Mouse (Mus musculus) forebrain, embryonic 13.5 days (tissue): ENCODE results near the gene Plcb1. TPM values are rescaled to one million over a fixed set of nuclear protein-coding genes. Genes with fewer than 3 reads are reported as not detected.
A peak's percentile ranks its signal among the peaks of the same experiment; 100 is the strongest.

ENCODE experiments used
- ATAC-seq: fragments of 200-750 bp; cut with Nextera tagmentation; 2 replicates; pipeline ENCODE4 v1.8.0; 2017
- H3K27ac ChIP-seq: fragments of 300-500 bp; sonication (generic); 2 replicates; pipeline ENCODE4 v1.5.1; 2015; ENCODE audit warnings: inconsistent platforms, mild to moderate bottlenecking, moderate library complexity
- H3K27me3 ChIP-seq: fragments of 300-500 bp; sonication (generic); 2 replicates; pipeline ENCODE4 v1.6.1; 2015; ENCODE audit warnings: mild to moderate bottlenecking, inconsistent platforms
- H3K36me3 ChIP-seq: fragments of 300-500 bp; sonication (generic); 2 replicates; pipeline ENCODE4 v1.6.1; 2015; ENCODE audit warnings: mild to moderate bottlenecking, inconsistent platforms; ENCODE audit not compliant: poor library complexity, severe bottlenecking
- H3K4me1 ChIP-seq: fragments of 300-500 bp; sonication (generic); 2 replicates; pipeline ENCODE4 v1.6.1; 2015; ENCODE audit warnings: inconsistent platforms
- H3K4me2 ChIP-seq: fragments of 300-500 bp; sonication (generic); 2 replicates; pipeline ENCODE4 v1.6.1; 2015; ENCODE audit warnings: inconsistent platforms, mild to moderate bottlenecking, moderate library complexity
- H3K4me3 ChIP-seq: fragments of 300-500 bp; sonication (generic); 2 replicates; pipeline ENCODE4 v1.5.1; 2015; ENCODE audit warnings: mild to moderate bottlenecking, inconsistent platforms
- H3K9ac ChIP-seq: fragments of 300-500 bp; sonication (generic); 2 replicates; pipeline ENCODE4 v1.6.1; 2015; ENCODE audit warnings: mild to moderate bottlenecking, inconsistent platforms
- H3K9me3 ChIP-seq: fragments of 300-500 bp; sonication (generic); replicated peaks from 2 replicates; pipeline ENCODE4 v1.6.1; 2016; ENCODE audit warnings: inconsistent platforms
- WGBS: fragments of 180-500 bp; shearing (Covaris S2); methylation state at CpG from one replicate; pipeline ENCODE4 v1.1.7; 2015; 5-methylcytosine and 5-hydroxymethylcytosine counted together
- polyA plus RNA-seq: library from polyadenylated mRNA; unstranded; fragments of >200 nt; fragmentation: Nextera tagmentation; extraction: Ambion mirVana; gene quantifications from 2 replicates; pipeline ENCODE4 v1.2.1, GENCODE M21; 2015

The Plcb1 gene
- polyA plus RNA-seq, 1 experiment from 2014 or later, result 27.3 TPM

DNA sequence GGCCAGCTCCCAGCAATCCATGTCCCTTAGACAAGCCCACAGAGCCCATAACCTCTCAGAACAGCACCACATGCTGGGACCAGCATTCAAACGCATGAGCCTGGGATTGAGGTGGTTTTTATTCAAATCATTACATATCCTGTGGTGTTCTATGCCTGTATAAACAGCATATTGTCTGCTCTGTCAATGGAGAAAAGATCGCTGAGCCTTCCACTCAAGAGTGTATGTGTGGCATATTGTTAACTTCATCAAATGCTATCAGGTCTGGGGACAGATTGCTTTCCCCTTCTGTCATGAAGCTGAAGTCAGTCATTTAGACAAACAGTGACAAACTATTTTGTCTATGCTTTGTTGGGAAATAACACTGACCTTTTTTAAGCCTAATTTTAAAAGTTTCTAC lies 322.7 kb downstream of the Plcb1 start:
- H3K4me3 ChIP-seq, result no peak overlapping the region
- no peaks in the 10 kb centered on the region for H3K27me3 ChIP-seq
- peak; percentile 30; the same call in 1 of the 2 replicates for ATAC-seq
- no peaks in the 10 kb centered on the region for H3K36me3 ChIP-seq
- no peak overlapping the region for H3K4me2 ChIP-seq
- H3K27ac ChIP-seq, result no peak overlapping the region
- peaks cover 7% of the 10 kb centered on the region; the same call in 1 of the 2 replicates for H3K4me1 ChIP-seq
- WGBS, result 34% methylated on average over 2 of the region's 2 CpGs
- no peaks in the 10 kb centered on the region for H3K9me3 ChIP-seq
- no peak overlapping the region for H3K9ac ChIP-seq

DNA sequence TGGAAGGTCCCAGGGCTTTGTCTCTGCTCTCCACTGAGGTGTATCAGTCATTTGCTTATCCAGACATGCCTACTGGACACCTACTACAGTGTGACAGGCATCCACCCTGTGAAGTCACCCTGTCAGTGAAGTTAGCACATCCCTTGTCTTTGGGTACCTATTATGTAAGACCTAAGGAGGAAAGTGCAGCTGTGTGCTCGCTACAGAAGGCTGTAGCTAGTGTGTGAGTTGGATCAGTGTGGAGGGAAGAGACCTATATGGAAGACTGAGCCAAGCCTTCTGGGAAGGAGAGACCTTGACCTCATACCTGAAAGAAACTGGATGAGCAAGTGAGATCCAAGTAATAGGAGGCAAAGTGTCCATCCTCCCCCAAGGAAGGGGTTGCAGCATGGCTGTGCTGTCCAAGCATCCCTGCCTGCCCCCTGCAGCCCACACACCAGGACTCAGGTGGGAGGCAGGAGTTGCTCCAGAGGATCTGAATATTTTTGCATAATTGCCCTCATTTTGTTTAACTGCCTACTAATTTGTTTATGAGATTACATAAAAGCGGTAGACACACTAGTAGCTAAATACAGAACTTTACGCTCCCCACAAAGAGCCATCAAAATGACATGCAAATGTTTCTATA lies 328.7 kb downstream of the Plcb1 start:
- 0 out of 2 replicates have a peak, but pooled peaks have one; percentile 52 for ATAC-seq

GRCm38 (mm10) chr2:135123057-135123456 lies 337.2 kb downstream of the Plcb1 start:
- Histone ChIP-seq H3K9ac (no peak overlapping the region), H3K4me2 (no peak overlapping the region), H3K4me3 (no peak overlapping the region), H3K4me1 (no peaks in the 10 kb centered on the region), H3K36me3 (no peaks in the 10 kb centered on the region), H3K9me3 (no peaks in the 10 kb centered on the region), H3K27me3 (no peaks in the 10 kb centered on the region), H3K27ac (no peak overlapping the region)
- WGBS, result 82% methylated on average over 4 of the region's 4 CpGs
- ATAC-seq, result no peak

More for the DNA sequence above, 328.7 kb downstream of the Plcb1 start:
- no peaks in the 10 kb centered on the region for H3K36me3 ChIP-seq
- 71% methylated on average over 3 of the region's 3 CpGs for WGBS
- no peaks in the 10 kb centered on the region for H3K27me3 ChIP-seq
- H3K27ac ChIP-seq, result no peak overlapping the region
- H3K4me2 ChIP-seq, result no peak overlapping the region
- H3K9me3 ChIP-seq, result no peaks in the 10 kb centered on the region
- H3K9ac ChIP-seq, result no peak overlapping the region
- H3K4me1 ChIP-seq, result peaks cover 6% of the 10 kb centered on the region; the same call in 1 of the 2 replicates
- no peak overlapping the region for H3K4me3 ChIP-seq

DNA sequence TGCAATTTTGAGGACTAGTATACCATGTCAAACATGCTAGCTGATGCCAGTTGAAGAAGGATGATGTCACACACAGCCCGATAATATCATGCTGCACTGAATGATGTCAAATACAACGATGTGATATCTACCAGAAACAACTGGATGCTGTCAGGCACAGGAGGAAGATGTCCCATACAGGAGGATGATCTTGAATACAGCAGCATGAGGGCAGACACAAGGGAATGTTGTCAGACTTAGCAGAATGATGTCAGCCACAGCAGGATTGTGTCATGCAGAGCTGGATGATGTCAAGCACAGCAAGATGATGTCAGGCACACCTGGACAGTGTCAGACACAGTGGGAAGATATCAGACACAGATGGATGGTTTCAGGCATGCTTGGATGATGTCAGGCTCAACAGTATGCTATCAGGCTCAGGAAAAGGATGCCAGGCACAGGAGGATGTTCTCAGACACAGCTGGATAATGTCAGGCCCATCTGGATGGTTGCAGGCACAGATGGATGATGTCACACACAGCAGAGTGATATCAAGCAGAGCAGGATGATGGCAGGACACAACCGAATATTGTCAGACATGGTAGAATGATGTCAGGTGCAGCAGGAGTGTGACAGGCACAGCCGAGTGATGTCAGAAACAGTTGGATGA lies 338.0 kb downstream of the Plcb1 start:
- H3K4me1 ChIP-seq, result no peaks in the 10 kb centered on the region
- no peaks in the 10 kb centered on the region for H3K9me3 ChIP-seq
- no peaks in the 10 kb centered on the region for H3K27me3 ChIP-seq
- H3K36me3 ChIP-seq, result no peaks in the 10 kb centered on the region
- WGBS, result 88% methylated on average over 4 of the region's 4 CpGs
- no peak overlapping the region for H3K4me2 ChIP-seq
- no peak overlapping the region for H3K4me3 ChIP-seq
- no peak overlapping the region for H3K9ac ChIP-seq
- H3K27ac ChIP-seq, result no peak overlapping the region
- no peak for ATAC-seq

GRCm38 (mm10) chr2:135140576-135140975 lies 354.7 kb downstream of the Plcb1 start:
- ATAC-seq, result no peak
- no peak overlapping the region for H3K27ac ChIP-seq
- H3K36me3 ChIP-seq, result no peaks in the 10 kb centered on the region
- H3K4me2 ChIP-seq, result no peak overlapping the region
- 0 out of 2 replicates have a peak, but pooled peaks cover 5% of the 10 kb centered on the region for H3K4me1 ChIP-seq
- H3K27me3 ChIP-seq, result no peaks in the 10 kb centered on the region
- H3K9ac ChIP-seq, result no peak overlapping the region
- no peaks in the 10 kb centered on the region for H3K9me3 ChIP-seq
- H3K4me3 ChIP-seq, result no peak overlapping the region
- 8% methylated on average over 8 of the region's 8 CpGs for WGBS

- WGBS, result 90% methylated on average over 7 of the region's 7 CpGs
- Histone ChIP-seq H3K4me3 (no peak overlapping the region), H3K9ac (no peak overlapping the region), H3K9me3 (no peaks in the 10 kb centered on the region), H3K36me3 (no peaks in the 10 kb centered on the region), H3K4me2 (no peak overlapping the region), H3K27ac (no peak overlapping the region), H3K4me1 (no peaks in the 10 kb centered on the region), H3K27me3 (no peaks in the 10 kb centered on the region)
- ATAC-seq, result no peak
These were observed 366.4 kb downstream of the Plcb1 start for GRCm38 (mm10) chr2:135152289-135152688.

DNA sequence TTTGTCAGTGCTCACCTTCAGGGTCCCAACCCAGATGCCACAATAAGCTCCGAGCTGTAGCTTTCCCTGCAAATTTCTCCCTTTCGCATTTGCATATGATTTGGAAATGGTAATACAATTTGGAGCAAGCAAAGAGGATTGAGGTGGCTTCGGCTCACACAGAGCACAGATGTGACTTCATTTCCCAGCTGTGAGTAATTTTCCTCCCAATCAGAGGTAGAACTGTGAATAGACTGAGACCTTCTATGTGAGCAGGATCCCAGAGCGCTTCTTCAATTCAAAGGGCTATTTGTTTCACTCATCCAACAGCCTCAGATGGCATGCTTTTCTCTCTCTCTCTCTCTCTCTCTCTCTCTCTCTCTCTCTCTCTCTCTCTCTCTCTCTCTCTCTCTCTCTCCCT lies 367.4 kb downstream of the Plcb1 start:
- H3K9me3 ChIP-seq, result no peaks in the 10 kb centered on the region
- no peak overlapping the region for H3K4me3 ChIP-seq
- no peaks in the 10 kb centered on the region for H3K36me3 ChIP-seq
- WGBS, result 84% methylated on average over 4 of the region's 4 CpGs
- H3K9ac ChIP-seq, result no peak overlapping the region
- no peak for ATAC-seq
- H3K4me2 ChIP-seq, result no peak overlapping the region
- H3K4me1 ChIP-seq, result no peaks in the 10 kb centered on the region
- no peak overlapping the region for H3K27ac ChIP-seq
- H3K27me3 ChIP-seq, result no peaks in the 10 kb centered on the region

DNA sequence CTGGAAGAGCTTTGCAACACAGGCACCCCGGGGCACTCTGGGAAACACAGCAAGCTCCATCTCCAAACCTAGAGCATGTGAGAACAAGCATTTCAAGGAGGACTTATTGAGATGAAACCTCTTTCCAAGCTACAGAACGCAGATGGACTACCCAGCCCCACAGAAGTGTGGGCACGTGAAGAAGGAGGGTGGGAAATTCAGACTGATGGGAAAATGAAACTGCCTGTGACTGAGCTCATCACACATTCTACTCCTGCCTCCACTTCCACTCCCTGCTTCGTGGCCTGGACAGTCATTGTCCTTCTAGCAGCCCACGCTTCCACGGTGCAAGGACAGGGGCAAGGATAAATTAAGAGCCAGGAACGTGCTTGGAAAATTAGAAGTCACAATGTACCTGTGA lies 370.2 kb downstream of the Plcb1 start:
- Histone ChIP-seq H3K27ac (no peak overlapping the region), H3K4me2 (no peak overlapping the region), H3K9ac (no peak overlapping the region), H3K9me3 (no peaks in the 10 kb centered on the region), H3K4me1 (no peaks in the 10 kb centered on the region), H3K27me3 (no peaks in the 10 kb centered on the region), H3K4me3 (no peak overlapping the region), H3K36me3 (no peaks in the 10 kb centered on the region)
- no peak for ATAC-seq
- 81% methylated on average over 7 of the region's 7 CpGs for WGBS

- no peak overlapping the region for H3K9ac ChIP-seq
- no peak for ATAC-seq
- no peaks in the 10 kb centered on the region for H3K9me3 ChIP-seq
- H3K4me2 ChIP-seq, result no peak overlapping the region
- H3K27ac ChIP-seq, result no peak overlapping the region
- no peaks in the 10 kb centered on the region for H3K27me3 ChIP-seq
- H3K4me1 ChIP-seq, result no peaks in the 10 kb centered on the region
- no peak overlapping the region for H3K4me3 ChIP-seq
- H3K36me3 ChIP-seq, result no peaks in the 10 kb centered on the region
- WGBS, result 96% methylated on average over 2 of the region's 2 CpGs
These were observed 372.1 kb downstream of the Plcb1 start for GRCm38 (mm10) chr2:135157961-135158360.

DNA sequence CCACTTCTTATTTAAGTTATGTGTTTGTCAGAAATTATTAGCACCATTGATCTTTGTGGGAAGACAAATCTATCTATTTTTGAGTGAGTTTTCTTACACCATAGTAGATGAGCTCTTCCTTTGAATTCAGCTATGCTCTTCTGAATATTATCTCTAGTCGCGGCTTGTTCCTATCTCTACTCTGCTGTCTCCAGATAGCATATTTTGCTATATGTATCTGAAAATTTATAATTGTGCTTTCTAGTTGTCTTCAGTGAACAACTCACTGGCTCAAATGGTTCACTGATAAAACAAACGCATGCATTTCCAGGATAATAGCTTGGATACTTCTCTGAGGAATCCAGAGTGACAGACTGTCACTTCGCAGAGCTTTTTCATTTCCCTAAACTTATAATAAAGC lies 375.8 kb downstream of the Plcb1 start:
- ATAC-seq, result no peak
- Histone ChIP-seq H3K36me3 (no peaks in the 10 kb centered on the region), H3K9me3 (no peaks in the 10 kb centered on the region), H3K9ac (no peak overlapping the region), H3K27ac (no peak overlapping the region), H3K4me2 (no peak overlapping the region), H3K4me3 (no peak overlapping the region), H3K4me1 (no peaks in the 10 kb centered on the region), H3K27me3 (no peaks in the 10 kb centered on the region)
- WGBS, result 88% methylated on average over 4 of the region's 4 CpGs

GRCm38 (mm10) chr2:135165512-135165911 lies 379.6 kb downstream of the Plcb1 start:
- Histone ChIP-seq H3K9me3 (no peaks in the 10 kb centered on the region), H3K27ac (no peak overlapping the region), H3K4me3 (no peak overlapping the region), H3K4me2 (no peak overlapping the region), H3K9ac (no peak overlapping the region), H3K27me3 (no peaks in the 10 kb centered on the region), H3K4me1 (no peaks in the 10 kb centered on the region), H3K36me3 (no peaks in the 10 kb centered on the region)
- no peak for ATAC-seq
- 78% methylated on average over 3 of the region's 3 CpGs for WGBS

DNA sequence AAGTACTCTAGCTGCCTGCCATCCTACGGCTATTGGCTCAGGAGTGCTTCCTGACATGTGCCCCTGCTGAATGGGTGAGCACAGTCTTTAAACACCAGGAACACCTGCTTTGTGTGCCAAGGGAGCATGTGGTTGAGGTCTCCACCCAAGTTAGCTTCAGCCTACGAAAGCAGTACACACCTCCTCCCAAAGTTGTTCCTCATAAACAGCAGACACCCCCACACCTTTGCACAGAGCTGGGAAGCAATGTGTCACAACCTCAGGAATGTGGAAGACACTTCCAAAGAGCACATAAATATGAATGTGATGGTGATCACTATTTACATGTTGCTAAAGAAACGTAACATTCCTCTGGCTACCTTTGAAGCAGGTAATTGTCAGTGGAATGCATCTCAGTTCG lies 389.7 kb downstream of the Plcb1 start:
- Histone ChIP-seq H3K4me3 (no peak overlapping the region), H3K9ac (no peak overlapping the region), H3K4me2 (no peak overlapping the region), H3K27ac (no peak overlapping the region), H3K36me3 (no peaks in the 10 kb centered on the region), H3K9me3 (no peaks in the 10 kb centered on the region), H3K4me1 (no peaks in the 10 kb centered on the region), H3K27me3 (no peaks in the 10 kb centered on the region)
- ATAC-seq, result no peak
- 86% methylated on average over 4 of the region's 4 CpGs for WGBS

DNA sequence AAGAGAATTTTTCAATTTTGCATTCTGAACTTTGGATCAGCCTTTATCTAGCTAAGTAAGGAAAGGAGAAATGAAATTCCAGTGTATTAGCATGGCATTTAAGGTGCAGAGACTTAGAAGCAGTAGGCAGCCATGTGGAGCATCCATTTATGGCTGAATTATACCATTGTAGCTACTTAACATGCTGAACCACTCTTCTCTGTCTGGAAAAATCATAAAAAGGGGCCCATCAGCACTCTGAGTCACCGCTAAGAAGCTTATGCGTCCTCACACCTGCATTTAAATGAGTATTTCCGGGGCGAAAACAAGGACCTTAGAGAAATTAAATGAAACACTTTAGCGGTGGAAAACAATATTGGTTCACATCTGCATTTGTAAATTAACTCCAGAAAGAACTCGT lies 401.8 kb downstream of the Plcb1 start:
- Histone ChIP-seq H3K4me3 (no peak overlapping the region), H3K36me3 (no peaks in the 10 kb centered on the region), H3K4me1 (no peaks in the 10 kb centered on the region), H3K9ac (no peak overlapping the region), H3K27ac (no peak overlapping the region; the same call in 1 of the 2 replicates), H3K9me3 (no peaks in the 10 kb centered on the region), H3K27me3 (no peaks in the 10 kb centered on the region), H3K4me2 (no peak overlapping the region)
- no peak for ATAC-seq
- 65% methylated on average over 6 of the region's 6 CpGs for WGBS
